Mouse (Mus musculus) spleen, adult 12 weeks (tissue): ENCODE data around the gene Lemd1.

ENCODE experiments used
- DNase-seq: peaks from one replicate; pipeline ENCODE4 v3.0.0; 2022; ENCODE audit warnings: low spot score

Gene Lemd1

GRCm38 (mm10) chr1:132164780-132165518 is 26.3 kb upstream of the Lemd1 start:
- DNase-seq = no peak

- peak; percentile 15 for DNase-seq
These were observed 25.4 kb upstream of the Lemd1 start for GRCm38 (mm10) chr1:132165859-132166258.

- no peak for DNase-seq
These were observed 23.0 kb upstream of the Lemd1 start for GRCm38 (mm10) chr1:132168115-132168767.

- no peak for DNase-seq
These were observed 20.5 kb upstream of the Lemd1 start for GRCm38 (mm10) chr1:132170698-132171097.

GRCm38 (mm10) chr1:132171619-132172018 is 19.6 kb upstream of the Lemd1 start:
- DNase-seq = no peak

- no peak for DNase-seq
These were observed 4.9 kb upstream of the Lemd1 start for GRCm38 (mm10) chr1:132186303-132186702.

GRCm38 (mm10) chr1:132188442-132189066 is 2.7 kb upstream of the Lemd1 start:
- DNase-seq = no peak

- no peak for DNase-seq
These were observed 2.0 kb upstream of the Lemd1 start for GRCm38 (mm10) chr1:132189231-132189630.

GRCm38 (mm10) chr1:132190040-132190513 is 1.2 kb upstream of the Lemd1 start:
- DNase-seq = no peak

GRCm38 (mm10) chr1:132190621-132191092 is 574 bp upstream of the Lemd1 start:
- no peak for DNase-seq

- no peak for DNase-seq
These were observed 802 bp downstream of the Lemd1 start for GRCm38 (mm10) chr1:132191786-132192680.

- no peak for DNase-seq
These were observed 2.6 kb downstream of the Lemd1 start for GRCm38 (mm10) chr1:132193806-132194205.

GRCm38 (mm10) chr1:132194624-132195023 is 3.4 kb downstream of the Lemd1 start:
- no peak for DNase-seq

- DNase-seq = no peak
These were observed 3.9 kb downstream of the Lemd1 start for GRCm38 (mm10) chr1:132195100-132195499.

GRCm38 (mm10) chr1:132195681-132196080 is 4.5 kb downstream of the Lemd1 start:
- no peak for DNase-seq

GRCm38 (mm10) chr1:132196337-132196736 is 5.1 kb downstream of the Lemd1 start:
- DNase-seq = no peak

GRCm38 (mm10) chr1:132197666-132198065 is 6.4 kb downstream of the Lemd1 start:
- no peak for DNase-seq

- DNase-seq = no peak
These were observed 7.3 kb downstream of the Lemd1 start for GRCm38 (mm10) chr1:132198401-132199071.

GRCm38 (mm10) chr1:132199244-132199643 is 8.0 kb downstream of the Lemd1 start:
- no peak for DNase-seq

GRCm38 (mm10) chr1:132199934-132200333 is 8.7 kb downstream of the Lemd1 start:
- no peak for DNase-seq
